Mouse (Mus musculus) forebrain, embryonic 12.5 days (tissue): ENCODE measurements at regions not wholly inside any gene's neighbourhood (a gene's known extent, or its start where the extent isn't known, plus 50 kb on each side); places are given as distances from the start of the nearest gene placed in this dataset.

Experiments used
- ATAC-seq: fragments of 200-750 bp; cut with Nextera tagmentation; 2 replicates; pipeline ENCODE4 v1.8.0; 2017; ENCODE audit warnings: moderate TSS enrichment; ENCODE audit not compliant: low FRiP score
- H3K27ac ChIP-seq: fragments of 300-500 bp; sonication (generic); 2 replicates; pipeline ENCODE4 v1.5.1; 2016; ENCODE audit warnings: mild to moderate bottlenecking
- H3K27me3 ChIP-seq: fragments of 300-500 bp; sonication (generic); 2 replicates; pipeline ENCODE4 v1.6.1; 2016; ENCODE audit warnings: mild to moderate bottlenecking
- H3K36me3 ChIP-seq: fragments of 300-500 bp; sonication (generic); replicated peaks from 2 replicates; pipeline ENCODE4 v1.6.1; 2016; ENCODE audit warnings: mild to moderate bottlenecking
- H3K4me1 ChIP-seq: fragments of 300-500 bp; sonication (generic); 2 replicates; pipeline ENCODE4 v1.6.1; 2016
- H3K4me2 ChIP-seq: fragments of 300-500 bp; sonication (generic); 2 replicates; pipeline ENCODE4 v1.6.1; 2016; ENCODE audit warnings: mild to moderate bottlenecking, moderate library complexity
- H3K4me3 ChIP-seq: fragments of 300-500 bp; sonication (generic); replicated peaks from 2 replicates; pipeline ENCODE4 v1.5.1; 2016; ENCODE audit warnings: mild to moderate bottlenecking
- H3K9ac ChIP-seq: fragments of 300-500 bp; sonication (generic); 2 replicates; pipeline ENCODE4 v1.6.1; 2016; ENCODE audit warnings: mild to moderate bottlenecking
- H3K9me3 ChIP-seq: fragments of 300-500 bp; sonication (generic); 2 replicates; pipeline ENCODE4 v1.6.1; 2016
- WGBS: fragments of 180-500 bp; shearing (Covaris S2); methylation state at CpG from one replicate; pipeline ENCODE4 v1.1.7; 2016; 5-methylcytosine and 5-hydroxymethylcytosine counted together

DNA sequence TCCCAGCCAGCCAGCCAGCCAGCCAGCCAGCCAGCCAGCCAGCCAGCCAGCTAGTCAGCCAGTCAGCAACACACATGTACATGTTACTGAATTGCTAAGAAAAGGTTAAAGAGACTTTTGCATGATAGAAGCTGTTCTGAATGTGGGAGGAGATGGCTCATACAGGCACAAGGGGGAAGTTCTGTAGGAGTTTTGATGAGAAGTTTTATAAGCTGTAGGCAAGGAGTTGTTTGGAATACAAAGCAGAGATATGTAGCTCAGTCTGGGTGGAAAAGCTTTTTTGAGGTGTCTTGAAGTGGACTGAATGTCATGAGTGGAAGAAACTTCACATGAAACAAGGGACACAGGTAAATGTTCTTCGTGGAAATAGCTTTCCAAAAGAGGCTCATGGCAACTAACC lies 157.8 kb upstream of the Slc39a10 start:
- no peak overlapping the region for H3K4me3 ChIP-seq
- no peak overlapping the region for H3K27ac ChIP-seq
- H3K4me1 ChIP-seq, result no peaks in the 10 kb centered on the region
- no peak overlapping the region for H3K9ac ChIP-seq
- no peaks in the 10 kb centered on the region for H3K36me3 ChIP-seq
- WGBS, result 94% methylated on average over 1 of the region's 1 CpGs
- ATAC-seq, result no peak
- H3K27me3 ChIP-seq, result no peaks in the 10 kb centered on the region
- no peak overlapping the region for H3K4me2 ChIP-seq
- H3K9me3 ChIP-seq, result no peaks in the 10 kb centered on the region

- H3K4me3 ChIP-seq, result no peak overlapping the region
- H3K9ac ChIP-seq, result no peak overlapping the region
- no peaks in the 10 kb centered on the region for H3K4me1 ChIP-seq
- H3K27me3 ChIP-seq, result no peaks in the 10 kb centered on the region
- no peak for ATAC-seq
- H3K4me2 ChIP-seq, result no peak overlapping the region
- 84% methylated on average over 2 of the region's 2 CpGs for WGBS
- no peak overlapping the region for H3K27ac ChIP-seq
- no peaks in the 10 kb centered on the region for H3K36me3 ChIP-seq
- no peaks in the 10 kb centered on the region for H3K9me3 ChIP-seq
These were observed 144.9 kb upstream of the Slc39a10 start for GRCm38 (mm10) chr1:47037576-47037975.

- Histone ChIP-seq H3K9ac (no peak overlapping the region), H3K36me3 (no peaks in the 10 kb centered on the region), H3K4me1 (no peaks in the 10 kb centered on the region), H3K4me3 (no peak overlapping the region), H3K9me3 (no peaks in the 10 kb centered on the region), H3K27ac (no peak overlapping the region), H3K27me3 (no peaks in the 10 kb centered on the region), H3K4me2 (no peak overlapping the region)
- 0 out of 2 replicates have a peak, but pooled peaks have one; percentile 17 for ATAC-seq
- WGBS, result 4% methylated on average over 1 of the region's 1 CpGs
These were observed 126.7 kb upstream of the Slc39a10 start for GRCm38 (mm10) chr1:47019356-47019755.

DNA sequence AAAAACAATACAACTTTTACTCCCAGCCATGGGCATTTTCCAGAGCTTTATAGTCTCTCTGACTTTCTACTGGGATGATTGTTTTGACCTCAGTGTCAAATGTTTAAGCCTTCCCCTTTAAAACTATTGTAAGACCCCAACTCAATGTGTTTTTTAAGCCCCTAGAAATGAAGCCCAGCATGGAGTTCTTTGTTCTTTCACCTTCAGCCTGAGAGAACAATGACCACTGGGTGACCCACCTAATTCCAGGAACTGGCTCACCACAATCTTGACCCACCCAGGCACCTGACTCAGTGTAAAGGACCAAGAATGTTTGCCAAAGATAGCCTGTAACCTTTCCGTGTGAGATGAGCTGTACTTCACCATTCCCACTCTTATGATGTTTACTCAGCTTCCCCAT lies 121.9 kb upstream of the Slc39a10 start:
- H3K9ac ChIP-seq, result no peak overlapping the region
- no peaks in the 10 kb centered on the region for H3K27me3 ChIP-seq
- H3K27ac ChIP-seq, result no peak overlapping the region
- no peaks in the 10 kb centered on the region for H3K9me3 ChIP-seq
- H3K4me1 ChIP-seq, result no peaks in the 10 kb centered on the region
- H3K36me3 ChIP-seq, result no peaks in the 10 kb centered on the region
- H3K4me2 ChIP-seq, result no peak overlapping the region
- ATAC-seq, result no peak
- 83% methylated on average over 1 of the region's 1 CpGs for WGBS
- no peak overlapping the region for H3K4me3 ChIP-seq

GRCm38 (mm10) chr1:47003746-47004145 lies 111.1 kb upstream of the Slc39a10 start:
- no peak overlapping the region for H3K9ac ChIP-seq
- H3K4me3 ChIP-seq, result no peak overlapping the region
- no peak overlapping the region for H3K27ac ChIP-seq
- no peak overlapping the region for H3K4me2 ChIP-seq
- no peaks in the 10 kb centered on the region for H3K27me3 ChIP-seq
- no peak for ATAC-seq
- 84% methylated on average over 5 of the region's 5 CpGs for WGBS
- no peaks in the 10 kb centered on the region for H3K9me3 ChIP-seq
- no peaks in the 10 kb centered on the region for H3K4me1 ChIP-seq
- no peaks in the 10 kb centered on the region for H3K36me3 ChIP-seq

GRCm38 (mm10) chr1:46999337-46999736 lies 106.7 kb upstream of the Slc39a10 start:
- no peak for ATAC-seq
- no peaks in the 10 kb centered on the region for H3K4me1 ChIP-seq
- no peaks in the 10 kb centered on the region for H3K27me3 ChIP-seq
- H3K4me2 ChIP-seq, result no peak overlapping the region
- H3K9ac ChIP-seq, result no peak overlapping the region
- no peak overlapping the region for H3K4me3 ChIP-seq
- no peaks in the 10 kb centered on the region for H3K36me3 ChIP-seq
- 86% methylated on average over 3 of the region's 3 CpGs for WGBS
- no peak overlapping the region for H3K27ac ChIP-seq
- H3K9me3 ChIP-seq, result no peaks in the 10 kb centered on the region

GRCm38 (mm10) chr1:46985978-46986377 lies 93.3 kb upstream of the Slc39a10 start:
- ATAC-seq, result no peak
- no peak overlapping the region for H3K27ac ChIP-seq
- WGBS, result 73% methylated on average over 1 of the region's 1 CpGs

DNA sequence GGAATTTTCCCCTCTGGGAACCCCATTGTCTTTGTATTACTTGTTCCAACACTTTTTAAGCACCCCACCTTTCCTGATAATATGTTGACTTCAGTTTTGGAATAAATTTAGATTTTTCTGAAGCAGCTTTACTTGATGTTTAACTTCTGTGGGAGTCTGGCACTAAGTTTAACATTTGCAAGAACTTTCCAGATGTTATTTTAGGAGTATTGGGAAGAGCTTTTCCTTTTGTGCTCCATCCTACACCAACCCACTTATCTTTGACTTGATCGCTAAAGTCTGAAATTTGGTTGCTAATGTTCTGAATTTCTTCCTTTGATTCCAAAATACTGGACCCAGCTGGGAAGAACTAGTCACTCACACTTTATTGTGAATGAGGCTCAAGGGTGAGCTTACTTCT lies 90.4 kb upstream of the Slc39a10 start:
- no peak overlapping the region for H3K4me2 ChIP-seq
- H3K9me3 ChIP-seq, result peaks cover 14% of the 10 kb centered on the region; the same call in 1 of the 2 replicates
- H3K27me3 ChIP-seq, result no peaks in the 10 kb centered on the region
- ATAC-seq, result no peak
- H3K9ac ChIP-seq, result no peak overlapping the region
- no peaks in the 10 kb centered on the region for H3K36me3 ChIP-seq
- no peaks in the 10 kb centered on the region for H3K4me1 ChIP-seq
- no peak overlapping the region for H3K27ac ChIP-seq
- WGBS, result 89% methylated on average over 1 of the region's 1 CpGs
- no peak overlapping the region for H3K4me3 ChIP-seq

More at GRCm38 (mm10) chr1:46985978-46986377, 93.3 kb upstream of the Slc39a10 start:
- Histone ChIP-seq H3K27me3 (no peaks in the 10 kb centered on the region), H3K4me2 (no peak overlapping the region), H3K9ac (no peak overlapping the region), H3K4me1 (no peaks in the 10 kb centered on the region), H3K36me3 (no peaks in the 10 kb centered on the region), H3K9me3 (no peaks in the 10 kb centered on the region), H3K4me3 (no peak overlapping the region)

- Histone ChIP-seq H3K4me3 (no peak overlapping the region), H3K4me2 (no peak overlapping the region), H3K27ac (no peak overlapping the region), H3K4me1 (no peaks in the 10 kb centered on the region), H3K9me3 (no peaks in the 10 kb centered on the region), H3K36me3 (no peaks in the 10 kb centered on the region), H3K27me3 (no peaks in the 10 kb centered on the region), H3K9ac (no peak overlapping the region)
- ATAC-seq, result no peak
- WGBS, result 66% methylated on average over 3 of the region's 3 CpGs
These were observed 77.8 kb upstream of the Slc39a10 start for GRCm38 (mm10) chr1:46970470-46970869.

DNA sequence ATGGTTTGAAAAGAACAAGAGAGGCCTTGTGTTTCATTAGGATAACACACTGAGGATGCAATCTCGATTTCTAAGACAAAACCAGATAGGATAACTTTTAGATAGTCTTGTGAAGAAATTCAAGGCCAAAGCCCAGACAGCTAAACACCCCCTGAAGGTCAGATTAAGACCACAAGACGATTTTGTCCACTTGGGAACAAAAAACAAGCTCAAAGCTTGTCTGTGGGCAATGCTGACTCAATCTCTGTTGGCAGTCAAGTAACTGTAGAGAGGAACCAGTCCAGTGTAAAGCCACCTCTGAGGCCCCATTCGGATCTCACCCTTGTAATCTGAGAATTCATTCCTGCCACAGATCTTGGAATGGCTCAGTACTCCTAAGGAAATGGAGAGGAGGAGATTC lies 75.7 kb upstream of the Slc39a10 start:
- Histone ChIP-seq H3K9ac (no peak overlapping the region), H3K9me3 (no peaks in the 10 kb centered on the region), H3K36me3 (no peaks in the 10 kb centered on the region), H3K4me1 (no peaks in the 10 kb centered on the region), H3K27ac (no peak overlapping the region), H3K4me2 (no peak overlapping the region), H3K4me3 (no peak overlapping the region), H3K27me3 (no peaks in the 10 kb centered on the region)
- ATAC-seq, result no peak
- 71% methylated on average over 3 of the region's 3 CpGs for WGBS

DNA sequence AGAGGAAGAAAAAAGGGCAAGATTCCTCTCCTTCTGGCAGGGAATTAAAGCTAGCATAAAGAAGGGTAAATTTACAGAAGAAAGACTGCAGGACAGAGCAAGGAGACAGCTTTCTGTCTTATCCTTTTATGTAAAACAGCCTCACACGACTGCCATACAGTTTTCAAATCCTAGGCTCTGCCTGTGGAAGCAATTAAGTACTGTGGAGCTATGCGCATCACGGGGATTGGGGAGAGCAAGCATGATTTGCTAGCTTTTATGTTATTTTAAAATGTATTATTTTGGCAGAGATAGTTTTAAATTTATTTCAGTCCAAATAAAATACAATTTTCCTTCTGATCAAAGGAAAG lies 74.2 kb upstream of the Slc39a10 start:
- Histone ChIP-seq H3K9ac (no peak overlapping the region), H3K27ac (no peak overlapping the region), H3K36me3 (no peaks in the 10 kb centered on the region), H3K9me3 (no peaks in the 10 kb centered on the region), H3K4me2 (no peak overlapping the region), H3K4me1 (no peaks in the 10 kb centered on the region), H3K27me3 (no peaks in the 10 kb centered on the region), H3K4me3 (no peak overlapping the region)
- 66% methylated on average over 3 of the region's 3 CpGs for WGBS
- no peak for ATAC-seq

DNA sequence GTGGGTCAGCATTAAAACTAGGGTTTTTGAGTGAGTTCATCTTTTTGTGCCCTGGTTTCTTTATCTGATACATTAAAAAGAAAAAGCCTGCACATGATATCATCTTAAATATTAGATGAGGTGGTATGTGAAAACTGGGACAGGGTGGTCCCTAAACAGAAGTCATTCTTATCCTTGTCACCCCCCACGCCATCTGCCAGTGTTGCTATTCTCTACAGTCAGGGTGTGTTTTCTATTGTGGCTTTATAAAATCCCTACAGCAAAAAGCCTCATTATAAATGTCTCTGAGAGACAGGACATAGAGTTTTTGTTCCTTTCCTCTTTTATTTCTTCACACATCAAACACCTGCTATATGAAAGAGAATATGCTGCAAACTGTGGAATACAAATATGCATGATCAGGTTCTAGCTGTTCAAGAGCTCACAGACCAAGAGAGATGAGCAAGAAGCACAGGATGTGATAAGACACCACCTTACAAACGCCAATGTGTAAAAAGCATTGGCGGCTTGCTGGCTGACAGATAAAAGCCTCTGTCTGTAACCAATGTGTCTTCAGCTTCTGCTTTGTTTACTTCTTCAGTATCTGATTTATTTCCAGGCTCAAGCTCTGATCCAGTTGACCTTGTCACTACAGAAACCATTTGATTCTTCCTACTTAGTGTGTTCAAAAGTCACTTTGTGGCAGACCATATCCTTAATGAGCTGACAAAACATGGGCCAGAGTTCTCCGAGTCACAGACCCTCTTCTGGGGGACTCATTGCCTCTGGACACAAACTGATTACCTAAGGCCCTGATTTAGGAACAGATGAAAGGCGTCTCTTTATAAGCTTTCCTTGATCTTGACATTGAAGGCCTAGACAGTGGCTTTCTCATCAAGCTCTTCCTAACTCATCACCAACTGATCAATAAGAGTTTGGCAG lies 73.6 kb upstream of the Slc39a10 start:
- no peaks in the 10 kb centered on the region for H3K36me3 ChIP-seq

More for the DNA sequence above, 73.6 kb upstream of the Slc39a10 start:
- ATAC-seq, result no peak
- Histone ChIP-seq H3K27me3 (no peaks in the 10 kb centered on the region), H3K4me1 (no peaks in the 10 kb centered on the region), H3K4me3 (no peak overlapping the region), H3K9ac (no peak overlapping the region), H3K27ac (no peak overlapping the region), H3K9me3 (no peaks in the 10 kb centered on the region), H3K4me2 (no peak overlapping the region)
- WGBS, result 69% methylated on average over 5 of the region's 5 CpGs
